Comparison of ENCODE assay signal across 18 mouse cellular contexts in the genomic region with DNA sequence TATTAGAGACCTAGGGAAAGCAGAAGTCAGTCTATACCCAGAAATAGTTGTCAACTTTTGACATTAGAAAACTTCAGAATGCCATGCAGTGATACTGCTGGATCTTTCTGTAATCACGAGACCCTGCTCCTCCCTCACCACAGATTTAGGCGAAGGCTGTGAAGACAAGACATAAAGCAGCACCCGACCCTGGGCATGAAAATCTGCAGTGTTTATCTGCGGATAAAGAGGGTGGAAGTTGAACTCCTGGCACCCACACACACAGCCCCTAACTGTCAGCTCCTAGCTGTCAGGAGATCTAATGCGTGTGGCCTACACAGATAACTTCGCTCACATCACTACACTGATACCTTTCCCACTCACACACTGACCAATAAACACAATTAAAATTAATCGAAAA. TPM values are rescaled to one million over a fixed set of nuclear protein-coding genes. Genes with fewer than 3 reads are reported as not detected.
DNase-seq lines count a peak whose midpoint lies in the region; ATAC-seq and TF ChIP-seq lines count a peak whose summit lies in the region.
"Had no signal": no experiment of that assay in that cellular context is flagged by ENCODE, and none has a peak within 500 bp of the region (broad histone marks: within the 10 kb centered on the region; RNA-seq: fewer than 3 reads in every experiment).

No protein-coding gene starts in this region.

- TF ChIP-seq EP300 in liver, embryonic 14.5 days (IDR thresholded peaks at IDR 0.05; ENCODE audit: low read depth), result peak; percentile 79
- TF ChIP-seq EP300 in stomach, postnatal 0 days (optimal IDR thresholded peaks at IDR 0.05), result no peak

- no peaks in the 10 kb centered on the region for H3K9me3 ChIP-seq in liver, embryonic 14.5 days (ENCODE audit: control insufficient read depth, low read length)
- H3K9me3 ChIP-seq in stomach, postnatal 0 days (ENCODE audit: control insufficient read depth, low read length), result no peaks in the 10 kb centered on the region
- no peaks in the 10 kb centered on the region for H3K9me3 ChIP-seq in kidney, embryonic 15.5 days (replicated peaks)
- H3K9me3 ChIP-seq: forebrain, embryonic 15.5 days; hindbrain, embryonic 13.5 days; limb, embryonic 15.5 days; midbrain, embryonic 10.5 days had no signal

- H3K9ac ChIP-seq in liver, embryonic 14.5 days (replicated peaks), result no peak overlapping the region
- no peak overlapping the region for H3K9ac ChIP-seq in stomach, postnatal 0 days (ENCODE audit: low read length)
- H3K9ac ChIP-seq in kidney, embryonic 15.5 days, result no peak overlapping the region
- H3K9ac ChIP-seq: forebrain, embryonic 15.5 days; hindbrain, embryonic 13.5 days; limb, embryonic 15.5 days had no signal

- peak; percentile 50 for ATAC-seq in liver, embryonic 14.5 days (ENCODE audit: insufficient read depth)
- ATAC-seq in stomach, postnatal 0 days (ENCODE audit: low FRiP score, low TSS enrichment), result no peak
- ATAC-seq in kidney, embryonic 15.5 days (replicated peaks; ENCODE audit: low FRiP score), result no peak
- ATAC-seq in CD4-positive, CD25-positive, alpha-beta regulatory T cell, adult 4 months, result no peak
- ATAC-seq: forebrain, embryonic 15.5 days had no signal

- no peak overlapping the region for H3K27ac ChIP-seq in liver, embryonic 14.5 days
- H3K27ac ChIP-seq in stomach, postnatal 0 days (replicated peaks), result no peak overlapping the region
- H3K27ac ChIP-seq in kidney, embryonic 15.5 days, result no peak overlapping the region
- H3K27ac ChIP-seq: forebrain, embryonic 15.5 days; hindbrain, embryonic 13.5 days; limb, embryonic 15.5 days; midbrain, embryonic 10.5 days had no signal

- DNase-seq in testis, postnatal 10 days (ENCODE audit: low spot score), result peak; percentile 12
- DNase-seq in testis, postnatal 14 days (ENCODE audit: low spot score), result no peak
- DNase-seq in c-Kit-positive CD71-positive TER-119-positive erythroid progenitor cells, embryonic 14.5 days (ENCODE audit: low spot score), result peak; percentile 22
- peak; percentile 33 to 43 (median 38) for DNase-seq in liver, embryonic 14.5 days (ENCODE audit: low read depth in 3 of 3, low spot score in 3 of 3)
- peak; percentile 10 for DNase-seq in stomach, postnatal 0 days (ENCODE audit: low spot score)
- no peak for DNase-seq in cerebellum, postnatal 4 days (ENCODE audit: low spot score in 2 of 2)
- DNase-seq: cerebellum, adult 9-10 months; gastrocnemius, postnatal 36 days; heart, postnatal 10 days; kidney, adult 9 months; lung, postnatal 14 days; spleen, adult 18-20 months had no signal

- no peak for TF ChIP-seq CTCF in liver, embryonic 14.5 days (IDR thresholded peaks at IDR 0.05; ENCODE audit: low read depth)
- TF ChIP-seq CTCF in stomach, postnatal 0 days (IDR thresholded peaks at IDR 0.05; ENCODE audit: low read depth), result no peak

- H3K4me2 ChIP-seq in liver, embryonic 14.5 days (ENCODE audit: low read depth), result no peak overlapping the region
- H3K4me2 ChIP-seq in stomach, postnatal 0 days (replicated peaks; ENCODE audit: low read depth), result no peak overlapping the region
- H3K4me2 ChIP-seq in kidney, embryonic 15.5 days, result no peak overlapping the region
- H3K4me2 ChIP-seq: forebrain, embryonic 15.5 days; hindbrain, embryonic 13.5 days; limb, embryonic 15.5 days had no signal

- H3K36me3 ChIP-seq in liver, embryonic 14.5 days (replicated peaks; ENCODE audit: control insufficient read depth, insufficient read depth, low read depth), result no peaks in the 10 kb centered on the region
- no peaks in the 10 kb centered on the region for H3K36me3 ChIP-seq in stomach, postnatal 0 days (ENCODE audit: control insufficient read depth, insufficient read depth, low read length)
- peaks cover 7% of the 10 kb centered on the region; the same call in 1 of the 2 replicates for H3K36me3 ChIP-seq in kidney, embryonic 15.5 days
- H3K36me3 ChIP-seq: forebrain, embryonic 15.5 days; hindbrain, embryonic 13.5 days; limb, embryonic 15.5 days had no signal

- peaks cover 20 to 40% of the 10 kb centered on the region in 2 experiments for H3K4me1 ChIP-seq in liver, embryonic 14.5 days (replicated peaks; ENCODE audit: control insufficient read depth in 2 of 2, insufficient read depth in 2 of 2, low read length in 1 of 2)
- H3K4me1 ChIP-seq in stomach, postnatal 0 days (replicated peaks; ENCODE audit: control insufficient read depth, insufficient read depth), result no peaks in the 10 kb centered on the region
- 0 out of 2 replicates have a peak, but pooled peaks cover 6% of the 10 kb centered on the region for H3K4me1 ChIP-seq in kidney, embryonic 15.5 days
- H3K4me1 ChIP-seq: forebrain, embryonic 15.5 days; hindbrain, embryonic 13.5 days; limb, embryonic 15.5 days; midbrain, embryonic 10.5 days had no signal

- no peaks in the 10 kb centered on the region for H3K27me3 ChIP-seq in liver, embryonic 14.5 days (ENCODE audit: control insufficient read depth, insufficient read depth, low read length)
- no peaks in the 10 kb centered on the region for H3K27me3 ChIP-seq in stomach, postnatal 0 days (ENCODE audit: control insufficient read depth, insufficient read depth, low read length)
- no peaks in the 10 kb centered on the region for H3K27me3 ChIP-seq in kidney, embryonic 15.5 days
- H3K27me3 ChIP-seq: forebrain, embryonic 15.5 days; hindbrain, embryonic 13.5 days; limb, embryonic 15.5 days had no signal

- H3K4me3 ChIP-seq in liver, embryonic 14.5 days (ENCODE audit: insufficient read depth in 1 of 2, low read depth in 2 of 2, low read length in 2 of 2), result no peak overlapping the region
- H3K4me3 ChIP-seq in stomach, postnatal 0 days (ENCODE audit: low read depth, low read length), result no peak overlapping the region
- no peak overlapping the region for H3K4me3 ChIP-seq in kidney, embryonic 15.5 days (replicated peaks)
- H3K4me3 ChIP-seq: forebrain, embryonic 15.5 days; hindbrain, embryonic 13.5 days; limb, embryonic 15.5 days; midbrain, embryonic 10.5 days had no signal

- 21% methylated on average over 7 of the region's 7 CpGs for WGBS in liver, embryonic 14.5 days (ENCODE audit: insufficient replicate concordance)
- 60% methylated on average over 7 of the region's 7 CpGs for WGBS in stomach, postnatal 0 days
- WGBS in kidney, embryonic 15.5 days, result 85% methylated on average over 7 of the region's 7 CpGs

RNA-seq across cellular contexts. Expression of gene Ninl, which starts 57.7 kb away (rescaled TPM):
- polyA plus RNA-seq in liver, embryonic 14.5 days (2012; rRNA removed), result 7.2 and 17.3 TPM in 2 replicates
- polyA plus RNA-seq in liver, embryonic 14.5 days (2014; fragmentation: Nextera tagmentation; extraction: Ambion mirVana), result 7.0 and 9.8 TPM in 2 replicates
- 1.9 and 2.3 TPM in 2 replicates for polyA plus RNA-seq in stomach, postnatal 0 days (2015; fragmentation: Nextera tagmentation; extraction: Ambion mirVana)
- polyA plus RNA-seq in kidney, embryonic 15.5 days (2015; fragmentation: Nextera tagmentation; extraction: Ambion mirVana), result 14.0 and 14.7 TPM in 2 replicates
- polyA plus RNA-seq in CD4-positive, CD25-positive, alpha-beta regulatory T cell, adult 4 months (2017; shearing (Covaris generic)), result under 1 TPM; 0.23 to 0.37 TPM

RNA-seq across cellular contexts. Expression of gene Nanp, which starts 57.7 kb away (rescaled TPM):
- polyA plus RNA-seq in liver, embryonic 14.5 days (2012; rRNA removed), result 17.9 and 28.8 TPM in 2 replicates
- polyA plus RNA-seq in liver, embryonic 14.5 days (2014; fragmentation: Nextera tagmentation; extraction: Ambion mirVana), result 76.9 and 81.4 TPM in 2 replicates
- polyA plus RNA-seq in stomach, postnatal 0 days (2015; fragmentation: Nextera tagmentation; extraction: Ambion mirVana), result 34.1 and 35.5 TPM in 2 replicates
- 48.1 and 54.6 TPM in 2 replicates for polyA plus RNA-seq in kidney, embryonic 15.5 days (2015; fragmentation: Nextera tagmentation; extraction: Ambion mirVana)
- 10 to 100 TPM; 28.1 to 30.3 TPM for polyA plus RNA-seq in CD4-positive, CD25-positive, alpha-beta regulatory T cell, adult 4 months (2017; shearing (Covaris generic))

Comparison
In these comparisons a context has a peak if more than half of its experiments do, and no peak if none do; other contexts are left out.
1. DNase-seq: peak in testis, postnatal 10 days (single experiment), c-Kit-positive CD71-positive TER-119-positive erythroid progenitor cells, embryonic 14.5 days (single experiment), liver, embryonic 14.5 days (3 of 3) and stomach, postnatal 0 days (single experiment); none in testis, postnatal 14 days (single experiment) and cerebellum, postnatal 4 days (0 of 2).